In genomic region chr11:101066549-101067412, GRCm38 (mm10) we compare ENCODE assay signal across 8 mouse cellular contexts. TPM values are rescaled to one million over a fixed set of nuclear protein-coding genes. Genes with fewer than 3 reads are reported as not detected.
DNase-seq lines count a peak whose midpoint lies in the region; ATAC-seq and TF ChIP-seq lines count a peak whose summit lies in the region.

No protein-coding gene starts in this region.

- no peaks in the 10 kb centered on the region for H3K9me3 ChIP-seq in forebrain, embryonic 12.5 days

- peak overlapping the region; percentile 59 for H3K4me2 ChIP-seq in forebrain, embryonic 12.5 days

- peak overlapping the region; percentile 33 for H3K4me3 ChIP-seq in forebrain, embryonic 12.5 days (replicated peaks)
- H3K4me3 ChIP-seq in lung, adult 2 months (replicated peaks; ENCODE audit: extremely low read depth, low read depth, low read length) = peak overlapping the region; percentile 35

- peaks cover 19% of the 10 kb centered on the region for H3K4me1 ChIP-seq in forebrain, embryonic 12.5 days
- H3K4me1 ChIP-seq in lung, adult 2 months (ENCODE audit: control insufficient read depth, insufficient read depth, low read length) = peaks cover 37% of the 10 kb centered on the region

- WGBS in forebrain, embryonic 12.5 days = 19% methylated on average over 18 of the region's 18 CpGs
- WGBS in lung, adult 2 months = 18% methylated on average over 18 of the region's 18 CpGs

- TF ChIP-seq CTCF in lung, adult 2 months (IDR thresholded peaks at IDR 0.05; ENCODE audit: insufficient read depth, low read length) = peak; percentile 82

- ATAC-seq in forebrain, embryonic 12.5 days (ENCODE audit: low FRiP score) = peak; percentile 36; the same call in 1 of the 2 replicates

- peak; percentile 92 for DNase-seq in ES-CJ7 (ENCODE audit: low read depth, low spot score)
- DNase-seq in c-Kit-negative CD71-positive TER-119-positive erythroid progenitor cells, embryonic 14.5 days (ENCODE audit: low read depth, low spot score) = peak; percentile 63
- peak; percentile 84 to 89 for DNase-seq in heart, postnatal 14 days
- DNase-seq in kidney, postnatal 4 days = peak; percentile 93 to 94
- DNase-seq in lung, adult 2 months = peak; percentile 83
- DNase-seq in ovary, adult 18-20 months (ENCODE audit: low spot score) = peak; percentile 69
- peak; percentile 84 for DNase-seq in thymus, postnatal 0 days (ENCODE audit: low spot score)

- H3K36me3 ChIP-seq in forebrain, embryonic 12.5 days (replicated peaks) = peaks cover 21% of the 10 kb centered on the region

- TF ChIP-seq POLR2A in lung, adult 2 months (IDR thresholded peaks at IDR 0.05; ENCODE audit: borderline replicate concordance, extremely low read depth, low read depth, low read length) = no peak

- peaks cover 13% of the 10 kb centered on the region for H3K27me3 ChIP-seq in forebrain, embryonic 12.5 days

- peak overlapping the region; percentile 40 for H3K9ac ChIP-seq in forebrain, embryonic 12.5 days

- H3K27ac ChIP-seq in forebrain, embryonic 12.5 days = no peak overlapping the region

- intact Hi-C loops in heart, postnatal 14 days (cut with DNase I) = loop anchor here (2.0 kb wide), 1 partner anchor 84 kb away; no protein-coding TSS in a partner anchor

RNA-seq across cellular contexts. Expression of gene Naglu, which starts 3.0 kb away (rescaled TPM):
- 7.8 and 8.7 TPM in 2 replicates for polyA plus RNA-seq in forebrain, embryonic 12.5 days (2016; fragmentation: Nextera tagmentation; extraction: Ambion mirVana)
- 10 to 100 TPM in 1 of 2 experiments, 1 to 10 TPM in 1; 7.2 to 10.1 TPM for total RNA-seq in heart, postnatal 14 days (2021)
- polyA plus RNA-seq in lung, adult 2 months (2012; rRNA removed) = 32.2 and 33.5 TPM in 2 replicates
- polyA plus RNA-seq in thymus, postnatal 0 days (2015; fragmentation: Nextera tagmentation; extraction: Ambion mirVana) = 10.5 and 11.5 TPM in 2 replicates

RNA-seq across cellular contexts. Expression of gene Hsd17b1, which starts 11.4 kb away (rescaled TPM):
- polyA plus RNA-seq in forebrain, embryonic 12.5 days (2016; fragmentation: Nextera tagmentation; extraction: Ambion mirVana) = 0.19 and 0.33 TPM in 2 replicates
- total RNA-seq in heart, postnatal 14 days (2021) = under 1 TPM; 0.32 to 0.41 TPM
- 0.17 and 0.29 TPM in 2 replicates for polyA plus RNA-seq in lung, adult 2 months (2012; rRNA removed)
- polyA plus RNA-seq in thymus, postnatal 0 days (2015; fragmentation: Nextera tagmentation; extraction: Ambion mirVana) = 0.10 and 0.13 TPM in 2 replicates

RNA-seq across cellular contexts. Expression of gene Coasy, which starts 15.6 kb away (rescaled TPM):
- 50.7 and 50.9 TPM in 2 replicates for polyA plus RNA-seq in forebrain, embryonic 12.5 days (2016; fragmentation: Nextera tagmentation; extraction: Ambion mirVana)
- 10 to 100 TPM; 16.8 to 21.4 TPM for total RNA-seq in heart, postnatal 14 days (2021)
- polyA plus RNA-seq in lung, adult 2 months (2012; rRNA removed) = 40.2 and 43.9 TPM in 2 replicates
- 37.3 and 40.5 TPM in 2 replicates for polyA plus RNA-seq in thymus, postnatal 0 days (2015; fragmentation: Nextera tagmentation; extraction: Ambion mirVana)

RNA-seq across cellular contexts. Expression of gene Mlx, which starts 20.3 kb away (rescaled TPM):
- polyA plus RNA-seq in forebrain, embryonic 12.5 days (2016; fragmentation: Nextera tagmentation; extraction: Ambion mirVana) = 47.6 and 52.6 TPM in 2 replicates
- total RNA-seq in heart, postnatal 14 days (2021) = 10 to 100 TPM; 17.4 to 17.6 TPM
- 25.5 and 47.0 TPM in 2 replicates for polyA plus RNA-seq in lung, adult 2 months (2012; rRNA removed)
- polyA plus RNA-seq in thymus, postnatal 0 days (2015; fragmentation: Nextera tagmentation; extraction: Ambion mirVana) = 79.8 and 80.8 TPM in 2 replicates

RNA-seq across cellular contexts. Expression of gene Psmc3ip, which starts 28.5 kb away (rescaled TPM):
- 59.0 and 62.1 TPM in 2 replicates for polyA plus RNA-seq in forebrain, embryonic 12.5 days (2016; fragmentation: Nextera tagmentation; extraction: Ambion mirVana)
- 1 to 10 TPM; 2.0 to 2.2 TPM for total RNA-seq in heart, postnatal 14 days (2021)
- polyA plus RNA-seq in lung, adult 2 months (2012; rRNA removed) = 1.5 and 2.1 TPM in 2 replicates
- 34.6 and 39.0 TPM in 2 replicates for polyA plus RNA-seq in thymus, postnatal 0 days (2015; fragmentation: Nextera tagmentation; extraction: Ambion mirVana)
